Mouse (Mus musculus): ENCODE results near the gene Shoc2. TPM values are rescaled to one million over a fixed set of nuclear protein-coding genes. Genes with fewer than 3 reads are reported as not detected.

The Shoc2 gene
- polyA plus RNA-seq, 1 experiment = 18.6 TPM

GRCm38 (mm10) chr19:53971938-53972337 lies 27.8 kb downstream of the Shoc2 start:
- no peaks in the 10 kb centered on the region for H3K36me3 ChIP-seq (ENCODE audit: control insufficient read depth, insufficient read depth, low read length)
- no peaks in the 10 kb centered on the region for H3K4me1 ChIP-seq (replicated peaks; ENCODE audit: control insufficient read depth, insufficient read depth, low read length)
- 86% methylated on average over 7 of the region's 7 CpGs for WGBS
- H3K4me3 ChIP-seq (ENCODE audit: control insufficient read depth, insufficient read depth, low read length) = no peak overlapping the region
- no peak for DNase-seq
- TF ChIP-seq CTCF (IDR thresholded peaks at IDR 0.05; ENCODE audit: borderline replicate concordance, control insufficient read depth, extremely low read depth, insufficient read depth, low read length, poor library complexity) = no peak
- TF ChIP-seq POLR2A (IDR thresholded peaks at IDR 0.05; ENCODE audit: control insufficient read depth, extremely low read depth, insufficient read depth, low read length, poor library complexity) = no peak
- no peak overlapping the region for H3K27ac ChIP-seq (ENCODE audit: control insufficient read depth, insufficient read depth, low read length)
- H3K27me3 ChIP-seq (ENCODE audit: control insufficient read depth, insufficient read depth, low read length) = no peaks in the 10 kb centered on the region

GRCm38 (mm10) chr19:53973656-53974055 lies 29.6 kb downstream of the Shoc2 start:
- WGBS = 26% methylated on average over 1 of the region's 1 CpGs
- no peak for TF ChIP-seq POLR2A (IDR thresholded peaks at IDR 0.05; ENCODE audit: control insufficient read depth, extremely low read depth, insufficient read depth, low read length, poor library complexity)
- TF ChIP-seq CTCF (IDR thresholded peaks at IDR 0.05; ENCODE audit: borderline replicate concordance, control insufficient read depth, extremely low read depth, insufficient read depth, low read length, poor library complexity) = no peak
- no peaks in the 10 kb centered on the region for H3K27me3 ChIP-seq (ENCODE audit: control insufficient read depth, insufficient read depth, low read length)

GRCm38 (mm10) chr19:53982041-53982440 lies 37.9 kb downstream of the Shoc2 start:
- H3K27ac ChIP-seq (ENCODE audit: control insufficient read depth, insufficient read depth, low read length) = no peak overlapping the region
- no peaks in the 10 kb centered on the region for H3K36me3 ChIP-seq (ENCODE audit: control insufficient read depth, insufficient read depth, low read length)
- no peak for DNase-seq
- TF ChIP-seq CTCF (IDR thresholded peaks at IDR 0.05; ENCODE audit: borderline replicate concordance, control insufficient read depth, extremely low read depth, insufficient read depth, low read length, poor library complexity) = no peak
- 72% methylated on average over 3 of the region's 3 CpGs for WGBS
- H3K27me3 ChIP-seq (ENCODE audit: control insufficient read depth, insufficient read depth, low read length) = no peaks in the 10 kb centered on the region
- H3K4me3 ChIP-seq (ENCODE audit: control insufficient read depth, insufficient read depth, low read length) = no peak overlapping the region
- H3K4me1 ChIP-seq (replicated peaks; ENCODE audit: control insufficient read depth, insufficient read depth, low read length) = peaks cover 3% of the 10 kb centered on the region

More at GRCm38 (mm10) chr19:53973656-53974055, 29.6 kb downstream of the Shoc2 start:
- no peak for DNase-seq
- H3K36me3 ChIP-seq (ENCODE audit: control insufficient read depth, insufficient read depth, low read length) = no peaks in the 10 kb centered on the region
- no peaks in the 10 kb centered on the region for H3K4me1 ChIP-seq (replicated peaks; ENCODE audit: control insufficient read depth, insufficient read depth, low read length)
- no peak overlapping the region for H3K4me3 ChIP-seq (ENCODE audit: control insufficient read depth, insufficient read depth, low read length)
- H3K27ac ChIP-seq (ENCODE audit: control insufficient read depth, insufficient read depth, low read length) = no peak overlapping the region

GRCm38 (mm10) chr19:53983336-53983735 lies 39.2 kb downstream of the Shoc2 start:
- TF ChIP-seq POLR2A (IDR thresholded peaks at IDR 0.05; ENCODE audit: control insufficient read depth, extremely low read depth, insufficient read depth, low read length, poor library complexity) = no peak
- no peak for TF ChIP-seq CTCF (IDR thresholded peaks at IDR 0.05; ENCODE audit: borderline replicate concordance, control insufficient read depth, extremely low read depth, insufficient read depth, low read length, poor library complexity)
- WGBS = 98% methylated on average over 1 of the region's 1 CpGs
- peaks cover 3% of the 10 kb centered on the region for H3K4me1 ChIP-seq (replicated peaks; ENCODE audit: control insufficient read depth, insufficient read depth, low read length)
- no peak overlapping the region for H3K27ac ChIP-seq (ENCODE audit: control insufficient read depth, insufficient read depth, low read length)
- no peak for DNase-seq
- H3K4me3 ChIP-seq (ENCODE audit: control insufficient read depth, insufficient read depth, low read length) = no peak overlapping the region
- H3K36me3 ChIP-seq (ENCODE audit: control insufficient read depth, insufficient read depth, low read length) = peaks cover 6% of the 10 kb centered on the region; the same call in 1 of the 2 replicates
- no peaks in the 10 kb centered on the region for H3K27me3 ChIP-seq (ENCODE audit: control insufficient read depth, insufficient read depth, low read length)

- H3K36me3 ChIP-seq (ENCODE audit: control insufficient read depth, insufficient read depth, low read length) = peaks cover 9% of the 10 kb centered on the region; the same call in 1 of the 2 replicates
- no peaks in the 10 kb centered on the region for H3K27me3 ChIP-seq (ENCODE audit: control insufficient read depth, insufficient read depth, low read length)
- DNase-seq = no peak
- 95% methylated on average over 3 of the region's 3 CpGs for WGBS
- H3K4me1 ChIP-seq (replicated peaks; ENCODE audit: control insufficient read depth, insufficient read depth, low read length) = peaks cover 3% of the 10 kb centered on the region
- H3K4me3 ChIP-seq (ENCODE audit: control insufficient read depth, insufficient read depth, low read length) = no peak overlapping the region
- no peak for TF ChIP-seq POLR2A (IDR thresholded peaks at IDR 0.05; ENCODE audit: control insufficient read depth, extremely low read depth, insufficient read depth, low read length, poor library complexity)
- TF ChIP-seq CTCF (IDR thresholded peaks at IDR 0.05; ENCODE audit: borderline replicate concordance, control insufficient read depth, extremely low read depth, insufficient read depth, low read length, poor library complexity) = no peak
- H3K27ac ChIP-seq (ENCODE audit: control insufficient read depth, insufficient read depth, low read length) = no peak overlapping the region
Observed at GRCm38 (mm10) chr19:53984628-53985027, 40.5 kb downstream of the Shoc2 start.

GRCm38 (mm10) chr19:53990538-53990937 lies 46.4 kb downstream of the Shoc2 start:
- Histone ChIP-seq H3K27ac (ENCODE audit: control insufficient read depth, insufficient read depth, low read length) (no peak overlapping the region), H3K4me3 (ENCODE audit: control insufficient read depth, insufficient read depth, low read length) (no peak overlapping the region), H3K27me3 (ENCODE audit: control insufficient read depth, insufficient read depth, low read length) (no peaks in the 10 kb centered on the region), H3K4me1 (replicated peaks; ENCODE audit: control insufficient read depth, insufficient read depth, low read length) (no peaks in the 10 kb centered on the region), H3K36me3 (ENCODE audit: control insufficient read depth, insufficient read depth, low read length) (peaks cover 9% of the 10 kb centered on the region; the same call in 1 of the 2 replicates)
- WGBS = 93% methylated on average over 2 of the region's 2 CpGs
- no peak for TF ChIP-seq CTCF (IDR thresholded peaks at IDR 0.05; ENCODE audit: borderline replicate concordance, control insufficient read depth, extremely low read depth, insufficient read depth, low read length, poor library complexity)
- TF ChIP-seq POLR2A (IDR thresholded peaks at IDR 0.05; ENCODE audit: control insufficient read depth, extremely low read depth, insufficient read depth, low read length, poor library complexity) = no peak
- DNase-seq = no peak

- TF ChIP-seq CTCF (IDR thresholded peaks at IDR 0.05; ENCODE audit: borderline replicate concordance, control insufficient read depth, extremely low read depth, insufficient read depth, low read length, poor library complexity) (no peak), POLR2A (IDR thresholded peaks at IDR 0.05; ENCODE audit: control insufficient read depth, extremely low read depth, insufficient read depth, low read length, poor library complexity) (no peak)
- no peak for DNase-seq
- no peak overlapping the region for H3K4me3 ChIP-seq (ENCODE audit: control insufficient read depth, insufficient read depth, low read length)
- peaks cover 2% of the 10 kb centered on the region; the same call in 1 of the 2 replicates for H3K36me3 ChIP-seq (ENCODE audit: control insufficient read depth, insufficient read depth, low read length)
- no peaks in the 10 kb centered on the region for H3K4me1 ChIP-seq (replicated peaks; ENCODE audit: control insufficient read depth, insufficient read depth, low read length)
- no peak overlapping the region for H3K27ac ChIP-seq (ENCODE audit: control insufficient read depth, insufficient read depth, low read length)
- 94% methylated on average over 3 of the region's 3 CpGs for WGBS
- H3K27me3 ChIP-seq (ENCODE audit: control insufficient read depth, insufficient read depth, low read length) = no peaks in the 10 kb centered on the region
Observed at GRCm38 (mm10) chr19:53993860-53994259, 49.8 kb downstream of the Shoc2 start.

All from thymus, adult 2 months (tissue).